Mouse (Mus musculus): Measurements from ENCODE around the gene Slco2a1.

Slco2a1 gene

DNA sequence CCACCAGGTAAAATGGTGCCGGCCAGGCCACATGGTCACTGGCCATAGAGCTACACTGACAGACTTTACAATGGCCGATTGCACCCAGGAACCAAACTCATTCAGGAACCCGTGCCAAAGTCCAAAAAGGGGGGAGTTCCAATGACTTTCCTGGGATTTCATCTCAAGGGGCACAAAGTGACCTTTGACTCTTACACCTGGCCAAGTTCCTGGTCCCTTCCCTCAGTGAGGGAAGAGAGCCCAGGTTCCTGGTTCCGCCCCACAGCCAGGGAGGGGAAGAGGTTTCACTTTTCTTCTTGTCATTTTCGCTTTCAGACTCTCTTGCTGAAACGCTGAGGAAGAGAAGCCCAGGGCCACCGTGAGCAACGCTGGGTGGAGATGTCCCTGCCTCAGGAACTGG, at the start of gene Slco2a1:
Gene Slco2a1, plus strand, starts transcription at position 251 of the 400 bp plus-strand sequence.
- DNase-seq: peak; percentile 76

GRCm38 (mm10) chr9:102942221-102942620, 46.3 kb upstream of the Slco2a1 start:
- DNase-seq: no peak

DNA sequence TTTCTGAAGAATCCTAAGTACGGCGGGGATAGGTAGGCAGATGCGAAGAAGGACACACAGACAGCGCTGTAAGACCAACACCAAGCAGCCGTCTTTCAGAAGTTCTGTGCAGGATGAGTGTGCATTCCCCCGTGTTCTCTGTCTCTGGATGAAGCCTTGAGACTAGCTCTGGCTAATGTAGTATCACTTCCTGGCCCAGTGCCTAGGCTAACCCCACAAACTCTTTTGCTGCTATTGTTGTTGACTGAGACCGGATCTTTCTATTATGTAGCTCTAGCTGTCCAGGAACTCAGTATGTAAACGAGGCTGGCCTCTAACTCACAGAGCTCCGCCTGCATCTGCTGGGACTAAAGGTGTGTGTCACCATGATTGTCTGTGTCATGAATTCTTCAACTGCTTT, 43.6 kb upstream of the Slco2a1 start:
- DNase-seq: no peak

DNA sequence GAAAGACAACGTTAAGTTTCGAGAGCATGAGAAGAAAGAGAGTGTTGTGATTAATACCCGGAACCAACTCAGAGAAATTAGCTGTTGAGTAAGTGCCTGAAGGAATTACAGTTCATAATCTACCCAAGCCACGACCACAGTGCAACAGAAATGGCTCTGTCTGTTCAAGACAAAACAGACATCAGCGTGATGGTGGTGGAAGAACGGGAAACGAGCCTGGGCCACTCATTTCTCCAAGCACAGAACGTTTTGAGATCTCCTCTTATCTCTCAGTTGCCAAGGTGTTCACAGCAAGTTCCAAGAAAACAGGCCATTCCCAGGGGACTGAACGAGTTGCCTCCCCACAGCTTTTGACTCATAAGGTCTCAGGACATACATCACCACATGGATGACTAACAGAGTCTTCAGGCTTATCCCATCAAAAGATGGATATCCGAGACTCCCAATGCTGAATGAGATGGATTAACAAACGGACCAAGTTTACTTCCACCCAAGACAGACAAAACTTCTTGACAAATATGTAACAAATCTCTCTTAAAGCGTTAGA, 42.0 kb upstream of the Slco2a1 start:
- no peak for DNase-seq

DNA sequence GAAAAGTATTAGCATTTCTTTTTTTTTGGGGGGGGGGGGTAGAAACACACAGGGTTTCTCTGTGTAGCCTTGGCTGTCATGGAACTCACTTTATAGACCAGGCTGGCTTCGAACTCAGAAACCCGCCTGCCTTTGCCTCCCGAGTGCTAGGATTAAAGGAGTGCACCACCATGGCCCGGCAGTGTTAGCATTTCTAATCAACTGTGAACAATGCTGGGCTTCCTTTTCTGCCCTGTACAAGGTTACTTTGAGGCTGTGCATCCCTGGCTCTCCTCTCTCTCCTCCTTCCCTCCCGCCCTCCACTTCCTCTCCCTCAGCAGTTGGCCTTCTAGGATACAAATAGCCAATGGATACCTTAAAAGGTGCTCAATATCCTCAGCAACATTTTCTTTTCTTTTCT, 39.8 kb upstream of the Slco2a1 start:
- no peak for DNase-seq

GRCm38 (mm10) chr9:102951091-102951994, 37.2 kb upstream of the Slco2a1 start:
- no peak for DNase-seq

DNA sequence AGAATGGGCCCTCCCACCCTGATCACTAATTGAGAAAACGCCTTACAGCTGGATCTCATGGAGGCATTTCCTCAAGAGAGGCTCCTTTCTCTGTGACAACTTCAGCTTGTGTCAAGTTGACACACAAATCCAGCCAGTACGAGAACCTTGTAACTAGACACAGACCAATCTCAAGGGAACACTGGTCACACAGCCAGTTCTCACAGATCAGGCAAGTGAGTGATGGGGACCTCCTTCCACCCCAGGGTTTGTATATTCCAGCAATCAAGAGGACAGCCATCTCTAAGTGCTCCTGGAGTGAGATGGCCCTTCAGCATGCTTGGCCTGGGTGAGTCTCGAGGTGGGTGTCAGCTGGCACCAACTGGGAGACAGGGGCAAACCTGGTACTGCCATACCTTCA, 32.6 kb upstream of the Slco2a1 start:
- no peak for DNase-seq

GRCm38 (mm10) chr9:102958703-102959102, 29.8 kb upstream of the Slco2a1 start:
- no peak for DNase-seq

- no peak for DNase-seq
These were observed 27.0 kb upstream of the Slco2a1 start for GRCm38 (mm10) chr9:102961356-102962092.

- no peak for DNase-seq
These were observed 26.3 kb upstream of the Slco2a1 start for GRCm38 (mm10) chr9:102962093-102962788.

- DNase-seq: no peak
These were observed 25.2 kb upstream of the Slco2a1 start for GRCm38 (mm10) chr9:102963321-102963720.

DNA sequence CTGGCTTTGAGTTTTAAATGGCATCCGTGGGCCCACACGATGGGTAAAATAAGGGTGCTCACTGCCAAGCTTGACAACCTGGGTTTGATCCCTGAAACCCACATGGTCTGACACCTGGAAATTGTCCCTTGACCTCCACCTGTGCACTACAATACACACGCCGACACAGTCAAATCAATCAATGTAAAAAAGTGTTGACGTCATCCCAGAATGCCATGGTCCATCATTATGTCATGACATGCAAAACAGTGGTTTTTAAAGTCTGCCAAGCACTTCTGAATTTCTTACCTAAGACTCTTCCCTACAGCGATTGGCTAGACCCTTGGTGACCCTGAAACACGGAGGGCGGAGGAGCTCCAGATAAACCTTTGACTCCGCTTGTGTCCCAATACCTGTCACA, 23.9 kb upstream of the Slco2a1 start:
- DNase-seq: no peak

DNA sequence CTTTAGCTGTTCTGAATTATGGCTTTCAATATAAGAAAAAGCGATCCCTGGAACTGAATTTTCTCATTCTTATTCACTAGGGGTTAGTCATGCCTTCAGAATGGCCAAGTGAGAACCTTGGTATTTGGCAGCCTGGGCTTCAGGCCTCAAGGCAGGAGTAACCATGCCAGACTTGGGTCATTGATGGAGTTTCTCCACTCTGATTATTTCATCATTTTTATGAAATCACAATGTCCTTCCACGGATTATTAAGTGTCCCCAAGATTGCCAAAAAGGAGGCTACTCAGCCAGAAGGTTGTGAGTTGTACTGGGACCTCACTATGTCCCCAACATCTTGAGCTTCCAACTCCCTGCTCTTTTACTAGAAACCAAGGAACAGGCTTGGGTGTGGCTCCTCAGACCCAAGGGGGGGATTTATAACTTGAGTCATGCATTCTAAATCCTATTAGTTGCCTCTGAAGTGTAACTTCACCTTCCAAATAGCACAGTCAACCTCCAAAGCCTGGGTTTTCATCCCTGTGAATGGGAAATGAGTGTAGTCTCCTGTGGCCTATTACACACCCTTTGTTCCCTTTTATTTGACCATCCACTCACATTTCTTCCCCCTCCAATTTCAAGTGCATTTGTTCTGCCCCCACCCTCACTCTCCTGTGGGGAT, 16.0 kb upstream of the Slco2a1 start:
- DNase-seq: no peak

DNA sequence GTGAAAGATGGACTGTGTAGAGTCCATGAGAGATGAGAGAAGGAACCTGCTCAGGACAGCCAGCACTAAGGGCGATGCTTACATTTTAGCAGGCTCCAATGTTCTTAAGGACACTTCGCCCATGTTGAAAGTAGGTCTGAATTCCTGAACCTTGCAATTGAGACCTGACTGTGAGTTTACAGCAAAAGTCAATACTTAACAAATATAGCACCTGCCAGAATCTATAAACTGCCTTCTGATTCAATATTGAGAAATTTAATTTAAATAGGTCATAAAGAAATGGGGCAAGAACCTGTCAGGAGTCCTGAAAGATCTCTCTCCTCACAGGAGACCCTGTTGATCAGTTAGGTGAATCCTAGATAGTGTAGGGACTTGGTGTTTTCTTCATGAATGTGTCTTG, 12.6 kb upstream of the Slco2a1 start:
- no peak for DNase-seq

DNA sequence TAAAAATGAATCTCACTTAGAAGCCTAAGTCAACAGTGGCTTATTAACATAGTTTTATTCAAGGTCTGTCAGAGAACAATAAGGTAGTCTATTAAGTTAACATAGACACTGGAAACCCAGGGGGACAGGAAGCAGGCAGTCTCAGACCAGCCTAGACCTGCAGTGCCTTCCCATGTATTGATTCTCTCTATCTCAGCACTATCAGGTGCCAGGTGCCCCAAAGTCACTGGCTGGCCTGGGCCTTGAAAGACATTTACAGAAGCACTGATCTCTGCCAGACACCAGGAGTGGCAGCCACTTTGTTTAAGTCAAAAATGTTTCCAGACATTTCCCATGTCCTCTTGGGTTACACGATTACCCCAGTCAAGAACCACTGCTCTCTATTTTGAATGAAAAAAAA, 11.4 kb upstream of the Slco2a1 start:
- DNase-seq: no peak

DNA sequence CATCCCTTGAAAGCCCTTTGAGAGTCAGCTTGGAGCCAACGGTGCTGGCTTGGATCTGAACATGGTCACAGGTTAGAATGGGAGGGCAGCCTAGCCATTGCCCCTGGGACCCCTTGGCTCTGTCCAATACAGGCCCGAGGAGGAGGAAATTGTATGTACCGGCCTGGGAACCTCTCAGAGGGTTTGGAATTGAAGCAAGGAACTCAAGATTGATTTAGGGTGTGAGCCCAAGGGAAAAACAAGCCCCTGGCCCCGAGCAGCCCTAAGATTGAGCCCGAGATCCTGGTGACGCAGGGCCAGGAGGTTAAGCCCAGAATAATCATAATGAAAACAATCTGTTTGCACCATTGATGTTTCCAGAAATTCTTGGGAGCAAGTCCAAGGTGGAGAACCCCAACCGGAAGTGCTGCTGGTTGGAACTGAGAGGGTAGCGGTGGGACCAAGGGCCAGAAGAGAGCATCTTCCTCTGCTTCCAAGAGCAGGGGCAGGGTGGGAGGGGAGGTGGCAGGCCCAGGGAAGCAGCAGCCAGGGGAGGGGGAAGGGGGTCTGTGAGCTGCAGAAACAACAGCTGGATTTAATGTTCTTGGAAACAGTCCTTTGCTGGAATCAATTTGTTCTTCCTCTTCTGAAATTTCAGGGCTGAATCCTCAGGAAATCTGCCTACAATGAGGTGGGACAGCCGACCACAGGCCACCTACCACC, 10.6 kb upstream of the Slco2a1 start:
- DNase-seq: peak; percentile 29

DNA sequence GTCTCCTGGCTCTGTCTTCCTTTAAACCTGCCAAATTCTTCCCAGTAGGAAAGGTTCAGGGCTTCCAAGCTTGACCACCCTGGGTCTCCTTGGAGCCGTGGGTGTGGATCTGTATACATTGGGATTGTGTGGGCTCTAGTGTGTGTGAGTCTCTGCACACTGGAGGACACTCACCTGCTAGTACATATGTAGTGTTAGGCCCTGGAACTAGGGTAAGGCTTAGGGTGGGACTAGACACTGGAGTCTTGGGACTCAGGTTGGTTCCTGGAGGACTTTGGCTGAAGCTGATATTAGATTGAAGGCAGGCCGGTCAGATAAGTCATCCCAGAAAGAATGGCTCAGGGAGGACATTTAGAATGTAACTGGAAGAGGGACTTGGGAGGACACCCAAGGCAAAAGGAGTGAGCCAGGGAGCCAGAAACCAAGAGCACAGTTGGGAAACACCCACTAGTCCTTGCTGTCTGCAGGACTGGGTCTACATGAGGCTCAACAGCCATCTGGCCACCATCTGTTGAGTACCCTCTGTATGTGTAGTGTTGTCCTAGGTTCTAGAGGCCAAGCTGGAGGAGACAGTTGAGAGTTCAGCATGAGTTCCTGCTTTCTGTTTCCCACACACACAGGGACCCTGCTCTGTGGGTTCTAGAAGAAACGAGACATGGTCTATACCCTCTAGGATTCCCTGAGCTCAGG, 9.4 kb upstream of the Slco2a1 start:
- no peak for DNase-seq

GRCm38 (mm10) chr9:102979956-102980355, 8.6 kb upstream of the Slco2a1 start:
- peak; percentile 44 for DNase-seq

DNA sequence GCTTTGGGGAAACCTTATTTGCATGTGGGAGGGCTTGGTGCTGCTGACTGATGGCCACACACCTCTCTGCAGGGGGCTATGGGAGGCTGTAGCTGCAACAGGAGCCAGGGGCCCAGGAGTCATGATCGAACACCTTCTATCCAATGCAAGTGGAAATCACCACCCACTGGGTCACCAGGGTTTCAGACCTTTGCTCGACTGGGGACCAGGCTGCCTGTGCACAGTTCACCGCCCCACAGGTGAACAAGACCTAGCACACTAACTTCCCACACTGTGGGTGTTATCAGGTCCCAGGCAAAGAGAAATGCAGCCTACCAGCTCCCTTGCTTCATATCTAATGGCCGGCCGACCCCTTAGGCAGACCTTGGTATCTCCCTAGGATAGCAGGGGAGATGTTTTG, 8.1 kb upstream of the Slco2a1 start:
- DNase-seq: no peak

DNA sequence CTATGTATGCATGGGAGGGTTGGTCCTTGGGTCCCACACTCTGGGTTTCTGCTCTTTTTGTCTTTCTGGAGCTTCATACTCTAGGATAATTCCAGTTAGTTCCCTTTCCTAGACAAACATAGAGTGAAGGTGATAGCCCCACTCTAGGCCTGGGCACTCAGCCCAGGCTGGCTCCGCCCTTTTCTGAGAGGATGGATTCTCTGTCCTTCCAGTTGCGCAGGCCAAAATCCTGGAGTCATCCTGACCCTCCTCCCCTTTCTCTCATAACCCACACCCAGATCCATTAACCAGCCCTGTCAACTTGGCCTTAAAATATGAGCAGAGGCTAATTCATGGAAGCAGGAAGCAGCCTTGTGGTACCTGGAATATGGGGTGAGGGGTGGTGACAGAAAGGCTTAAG, 6.7 kb upstream of the Slco2a1 start:
- no peak for DNase-seq

- no peak for DNase-seq
These were observed 6.1 kb upstream of the Slco2a1 start for GRCm38 (mm10) chr9:102982376-102982775.

Measured in kidney, adult 18-20 months (tissue).